Mouse (Mus musculus): Measurements from ENCODE around the gene Foxo3. TPM values are rescaled to one million over a fixed set of nuclear protein-coding genes. Genes with fewer than 3 reads are reported as not detected.

Foxo3 gene
- total RNA-seq, 2 experiments from 2014 or later, result 39.5 to 46.7 TPM

GRCm38 (mm10) chr10:42142791-42143190, 133.8 kb downstream of the Foxo3 start:
- DNase-seq (ENCODE audit: extremely low spot score in 1 of 2, low spot score in 1 of 2), result no peak

GRCm38 (mm10) chr10:42142081-42142480, 134.5 kb downstream of the Foxo3 start:
- no peak for DNase-seq (ENCODE audit: extremely low spot score in 1 of 2, low spot score in 1 of 2)

GRCm38 (mm10) chr10:42139749-42140148, 136.8 kb downstream of the Foxo3 start:
- no peak for DNase-seq (ENCODE audit: extremely low spot score in 1 of 2, low spot score in 1 of 2)

- DNase-seq (ENCODE audit: extremely low spot score in 1 of 2, low spot score in 1 of 2), result no peak
These were observed 141.5 kb downstream of the Foxo3 start for GRCm38 (mm10) chr10:42134759-42135702.

Other genes with a start within 250 kb of the Foxo3 start
- 10 to 100 TPM; 12.3 to 15.2 TPM for gene Afg1l, start 201.8 kb upstream of the Foxo3 start, total RNA-seq (2021)
- gene Snx3, start 225.3 kb upstream of the Foxo3 start, total RNA-seq (2021), result 100 to 1,000 TPM; 195 to 223 TPM